Mouse (Mus musculus): ENCODE measurements at regions not wholly inside any gene's neighbourhood (a gene's known extent, or its start where the extent isn't known, plus 50 kb on each side); places are given as distances from the start of the nearest gene placed in this dataset.

- in situ Hi-C loops (cut with MboI; ENCODE audit: low pct_ligation_motif_present, low pct_unique_long_range_greater_than_20kb, low sequenced_read_pairs): no loop called here
- TF ChIP-seq EP300 (IDR thresholded peaks at IDR 0.05; ENCODE audit: low read length) (no peak), SIN3A (IDR thresholded peaks at IDR 0.05; ENCODE audit: low read length) (no peak), ZNF384 (IDR thresholded peaks at IDR 0.05; ENCODE audit: low read depth, low read length) (no peak), TCF12 (IDR thresholded peaks at IDR 0.05; ENCODE audit: low read depth, low read length) (no peak), MYC (IDR thresholded peaks at IDR 0.05; ENCODE audit: low read depth, low read length) (no peak), MEF2A (IDR thresholded peaks at IDR 0.05; ENCODE audit: borderline replicate concordance, low read depth, low read length) (no peak), HCFC1 (IDR thresholded peaks at IDR 0.05; ENCODE audit: low read depth, low read length) (no peak), KAT2A (IDR thresholded peaks at IDR 0.05; ENCODE audit: insufficient replicate concordance, low read length) (no peak), MAX (IDR thresholded peaks at IDR 0.05; ENCODE audit: low read length) (no peak), BHLHE40 (IDR thresholded peaks at IDR 0.05; ENCODE audit: low read depth, low read length) (no peak), USF2 (conservative IDR thresholded peaks at IDR 0.05; ENCODE audit: low read depth, low read length) (no peak), JUN (IDR thresholded peaks at IDR 0.05; ENCODE audit: insufficient read depth, low read depth, low read length) (no peak), JUND (conservative IDR thresholded peaks at IDR 0.05; ENCODE audit: low read depth, low read length) (no peak), IRF4 (IDR thresholded peaks at IDR 0.05; ENCODE audit: low read depth, low read length) (no peak), RCOR1 (conservative IDR thresholded peaks at IDR 0.05; ENCODE audit: low read depth, low read length) (no peak), CHD1 (IDR thresholded peaks at IDR 0.05; ENCODE audit: low read depth, low read length) (no peak)
- Histone ChIP-seq H3K27me3 (replicated peaks) (no peaks in the 10 kb centered on the region), H3K79me2 (replicated peaks; ENCODE audit: control insufficient read depth, extremely low read depth, insufficient read depth, poor library complexity, severe bottlenecking) (no peaks in the 10 kb centered on the region), H3K4me3 (replicated peaks in 1 of 3; ENCODE audit: low read depth in 2 of 3, low read length in 2 of 3, poor library complexity in 1 of 3) (no peak overlapping the region), H3K9ac (ENCODE audit: insufficient read depth, low read depth) (no peak overlapping the region), H3K4me1 (ENCODE audit: control insufficient read depth in 1 of 2, insufficient read depth in 2 of 2) (no peaks in the 10 kb centered on the region), H3K36me3 (replicated peaks in 1 of 2; ENCODE audit: control insufficient read depth in 1 of 2, insufficient read depth in 1 of 2, low read length in 1 of 2) (no peaks in the 10 kb centered on the region), H3K9me3 (replicated peaks; ENCODE audit: low read length) (no peaks in the 10 kb centered on the region), H3K27ac (ENCODE audit: insufficient read depth, low read depth) (no peak overlapping the region), H3K4me2 (ENCODE audit: insufficient read depth, low read depth, poor library complexity, severe bottlenecking) (no peak overlapping the region)
- dilution Hi-C loops (cut with MboI; ENCODE audit: extremely low pct_ligation_motif_present, extremely low pct_unique_long_range_greater_than_20kb, low sequenced_read_pairs): no loop called here
- no peak for DNase-seq (ENCODE audit: extremely low read depth)
Observed at GRCm38 (mm10) chr5:52051383-52052071, 138.8 kb downstream of the Dhx15 start.

- Histone ChIP-seq H3K4me3 (replicated peaks in 1 of 3; ENCODE audit: low read depth in 2 of 3, low read length in 2 of 3, poor library complexity in 1 of 3) (no peak overlapping the region), H3K4me2 (ENCODE audit: insufficient read depth, low read depth, poor library complexity, severe bottlenecking) (no peak overlapping the region), H3K27me3 (replicated peaks) (no peaks in the 10 kb centered on the region), H3K36me3 (replicated peaks in 1 of 2; ENCODE audit: control insufficient read depth in 1 of 2, insufficient read depth in 1 of 2, low read length in 1 of 2) (no peaks in the 10 kb centered on the region), H3K9me3 (replicated peaks; ENCODE audit: low read length) (no peaks in the 10 kb centered on the region), H3K4me1 (ENCODE audit: control insufficient read depth in 1 of 2, insufficient read depth in 2 of 2) (no peaks in the 10 kb centered on the region), H3K27ac (ENCODE audit: insufficient read depth, low read depth) (no peak overlapping the region), H3K9ac (ENCODE audit: insufficient read depth, low read depth) (no peak overlapping the region), H3K79me2 (replicated peaks; ENCODE audit: control insufficient read depth, extremely low read depth, insufficient read depth, poor library complexity, severe bottlenecking) (no peaks in the 10 kb centered on the region)
- dilution Hi-C loops (cut with MboI; ENCODE audit: extremely low pct_ligation_motif_present, extremely low pct_unique_long_range_greater_than_20kb, low sequenced_read_pairs): no loop called here
- no peak for DNase-seq (ENCODE audit: extremely low read depth)
- TF ChIP-seq RAD21 (IDR thresholded peaks at IDR 0.05; ENCODE audit: low read depth, low read length): no peak
- no peak for TF ChIP-seq CHD2 (IDR thresholded peaks at IDR 0.05; ENCODE audit: low read length)
- TF ChIP-seq JUND (conservative IDR thresholded peaks at IDR 0.05; ENCODE audit: low read depth, low read length): no peak
- no peak for TF ChIP-seq UBTF (IDR thresholded peaks at IDR 0.05; ENCODE audit: low read depth, low read length)
- no peak for TF ChIP-seq ZC3H11A (IDR thresholded peaks at IDR 0.05; ENCODE audit: low read depth, low read length)
- no peak for TF ChIP-seq MEF2A (IDR thresholded peaks at IDR 0.05; ENCODE audit: borderline replicate concordance, low read depth, low read length)
- no peak for TF ChIP-seq RCOR1 (conservative IDR thresholded peaks at IDR 0.05; ENCODE audit: low read depth, low read length)
- TF ChIP-seq ZNF384 (IDR thresholded peaks at IDR 0.05; ENCODE audit: low read depth, low read length): no peak
- no peak for TF ChIP-seq HCFC1 (IDR thresholded peaks at IDR 0.05; ENCODE audit: low read depth, low read length)
- TF ChIP-seq MYC (IDR thresholded peaks at IDR 0.05; ENCODE audit: low read depth, low read length): no peak
- no peak for TF ChIP-seq E2F4 (IDR thresholded peaks at IDR 0.05; ENCODE audit: insufficient replicate concordance, low read depth, low read length)
- TF ChIP-seq POLR2AphosphoS2 (IDR thresholded peaks at IDR 0.05; ENCODE audit: low read depth, low read length): no peak
- no peak for TF ChIP-seq USF2 (conservative IDR thresholded peaks at IDR 0.05; ENCODE audit: low read depth, low read length)
- TF ChIP-seq TCF12 (IDR thresholded peaks at IDR 0.05; ENCODE audit: low read depth, low read length): no peak
- no peak for TF ChIP-seq IRF4 (IDR thresholded peaks at IDR 0.05; ENCODE audit: low read depth, low read length)
- TF ChIP-seq MAZ (IDR thresholded peaks at IDR 0.05; ENCODE audit: low read depth, low read length): no peak
- TF ChIP-seq ELF1 (IDR thresholded peaks at IDR 0.05; ENCODE audit: low read depth, low read length): no peak
- no peak for TF ChIP-seq GABPA (IDR thresholded peaks at IDR 0.05; ENCODE audit: insufficient replicate concordance, low read depth, low read length)
- no peak for TF ChIP-seq BHLHE40 (IDR thresholded peaks at IDR 0.05; ENCODE audit: low read depth, low read length)
- in situ Hi-C loops (cut with MboI; ENCODE audit: low pct_ligation_motif_present, low pct_unique_long_range_greater_than_20kb, low sequenced_read_pairs): no loop called here
Observed at GRCm38 (mm10) chr5:52048790-52049189, 141.5 kb downstream of the Dhx15 start.
